Mouse (Mus musculus): ENCODE measurements at regions not wholly inside any gene's neighbourhood (a gene's known extent, or its start where the extent isn't known, plus 50 kb on each side); places are given as distances from the start of the nearest gene placed in this dataset.
"Not testable (repeated sequence)": the region's sequence is repeated elsewhere in the genome, so short reads cannot be mapped to it uniquely, and the experiment has no call there.

DNA sequence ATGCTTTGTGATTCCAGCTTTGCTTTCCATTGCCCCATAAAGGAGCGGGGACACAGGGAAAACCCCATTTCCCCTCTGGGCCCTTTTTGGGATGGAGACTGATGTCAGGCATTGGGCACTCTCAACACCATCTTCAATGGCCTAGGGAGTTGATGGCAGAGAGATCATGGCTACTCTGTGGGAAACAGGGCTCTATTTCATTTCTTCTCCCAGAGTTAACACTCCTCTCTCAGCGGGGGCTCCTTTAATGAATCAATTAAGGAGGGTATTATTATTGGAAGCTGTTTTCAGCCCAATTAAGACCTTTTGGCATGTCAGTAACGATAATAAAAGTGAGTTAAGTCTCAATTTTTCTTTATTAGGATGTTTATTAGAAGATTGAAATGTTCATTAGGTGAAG lies 250.4 kb downstream of the Sec16b start:
- DNase-seq: no peak

DNA sequence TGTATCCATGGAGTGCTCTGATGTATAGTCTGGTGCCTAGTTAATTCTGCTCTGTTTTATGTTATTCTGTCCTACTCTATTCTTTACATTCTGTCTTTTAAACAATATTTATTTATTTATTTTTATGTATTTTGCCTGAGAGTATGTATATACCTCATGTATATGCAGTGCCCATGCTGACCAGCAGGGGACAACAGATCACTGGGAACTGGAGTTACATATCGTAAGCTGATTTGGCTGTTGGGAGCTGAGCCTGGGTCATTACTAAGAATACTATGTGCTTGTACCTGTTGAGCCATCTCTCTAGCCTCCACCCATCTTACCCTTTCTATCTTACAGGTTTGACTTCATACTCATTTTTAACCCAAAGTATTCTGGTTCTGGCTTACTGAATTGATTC lies 251.8 kb downstream of the Sec16b start:
- no peak for DNase-seq

DNA sequence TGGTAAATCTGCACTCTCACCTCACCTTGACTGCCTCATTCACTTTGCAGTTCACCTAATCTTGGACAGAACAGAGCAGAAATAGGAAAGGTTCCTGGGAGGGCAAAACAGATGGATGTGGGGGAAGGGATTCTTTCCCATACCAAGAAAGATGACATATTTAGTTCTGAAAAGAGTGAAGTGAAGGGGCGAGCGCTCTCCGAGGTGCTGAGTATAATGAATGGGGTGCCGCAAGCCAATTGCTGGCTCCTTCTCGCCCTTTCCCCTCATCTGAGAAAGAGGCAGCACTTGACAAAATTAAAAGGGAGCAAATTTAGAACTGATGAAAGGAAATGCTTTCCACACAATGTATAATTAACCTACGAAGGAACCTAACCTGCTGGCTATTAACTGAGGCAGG lies 261.7 kb downstream of the Sec16b start:
- DNase-seq: no peak

DNA sequence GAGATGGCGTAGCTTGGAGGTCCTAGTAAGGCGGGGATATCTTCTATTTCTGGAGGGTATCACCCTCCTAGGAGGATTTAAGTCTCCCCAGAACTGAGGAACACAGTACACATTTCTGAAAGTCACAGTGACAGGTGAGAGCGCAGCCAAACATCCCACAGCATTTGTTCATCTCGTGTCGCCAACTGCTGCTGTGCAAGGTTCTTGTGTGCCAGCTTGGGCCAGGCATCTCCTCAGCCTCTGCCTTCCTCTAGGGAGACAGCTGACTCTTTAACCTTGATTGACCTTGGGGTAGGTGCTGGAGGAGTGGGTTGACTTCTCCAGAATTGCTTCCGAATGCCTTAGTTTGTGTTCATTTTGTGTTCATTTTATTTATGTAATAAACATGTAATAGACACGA lies 291.2 kb downstream of the Sec16b start:
- DNase-seq: no peak

DNA sequence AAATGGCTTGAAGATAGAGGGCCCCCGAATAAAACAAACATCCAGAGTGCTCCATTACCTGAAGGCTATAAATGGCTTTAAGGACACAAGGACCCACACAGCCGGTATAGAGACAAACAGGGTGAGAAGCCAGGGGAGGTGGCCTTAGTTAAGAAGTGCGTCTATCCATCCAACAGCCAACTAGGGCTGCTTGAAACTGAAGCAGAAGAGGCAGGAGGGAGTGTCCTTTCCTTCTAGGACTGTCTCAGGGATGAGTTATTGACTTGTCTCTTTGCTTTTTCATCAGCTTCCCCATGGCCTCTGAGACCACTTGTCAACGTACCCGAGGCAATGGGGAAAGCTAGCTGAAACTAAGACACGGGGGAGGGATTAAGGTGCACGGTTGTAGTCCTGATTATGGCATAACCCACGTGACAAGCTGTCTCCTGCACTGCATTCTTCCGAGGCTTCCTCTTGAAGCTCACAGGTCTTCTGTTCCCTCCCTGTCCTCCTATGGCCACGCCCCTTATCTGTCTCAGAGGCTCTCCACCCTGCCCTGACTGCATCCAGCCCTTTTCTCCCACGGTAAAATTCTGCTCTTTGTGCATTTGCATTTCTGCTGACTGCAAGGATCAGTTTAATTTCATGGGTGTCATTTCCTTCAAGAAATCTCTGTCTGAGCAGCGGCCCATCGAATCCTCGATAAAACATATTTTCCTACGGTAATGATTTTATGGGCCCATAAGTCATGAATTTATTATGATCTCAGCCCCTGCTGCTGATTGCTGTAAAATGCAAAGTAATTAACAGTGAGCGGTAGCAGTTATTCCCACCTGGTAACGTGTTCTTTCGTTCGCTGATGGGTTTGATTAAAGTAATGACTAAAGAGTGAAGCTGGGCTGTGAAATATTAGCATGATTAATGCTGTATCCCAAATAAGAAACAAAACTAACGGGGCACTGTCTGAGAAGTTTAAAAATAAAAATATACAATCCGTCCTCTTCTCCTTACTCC lies 292.3 kb downstream of the Sec16b start:
- no peak for DNase-seq

DNA sequence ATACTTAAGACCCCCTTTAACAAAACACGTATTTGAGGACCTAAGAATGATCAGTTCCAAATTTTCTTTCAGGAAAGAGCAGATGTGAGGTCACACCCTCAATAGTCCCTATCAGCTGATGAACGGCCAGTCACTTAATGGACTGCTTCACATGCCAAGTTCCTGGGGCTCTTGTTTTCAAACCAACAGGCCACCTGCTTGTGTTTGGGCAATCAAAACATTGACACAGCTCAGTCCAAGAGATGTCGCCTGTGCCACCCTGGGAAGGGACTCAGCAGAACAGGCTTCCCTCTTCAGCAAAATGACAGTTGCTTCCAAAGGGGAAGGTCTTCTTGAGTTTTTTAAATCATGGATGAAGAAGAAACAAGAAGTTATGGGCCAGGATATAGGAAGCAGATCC lies 294.6 kb downstream of the Sec16b start:
- DNase-seq: no peak

DNA sequence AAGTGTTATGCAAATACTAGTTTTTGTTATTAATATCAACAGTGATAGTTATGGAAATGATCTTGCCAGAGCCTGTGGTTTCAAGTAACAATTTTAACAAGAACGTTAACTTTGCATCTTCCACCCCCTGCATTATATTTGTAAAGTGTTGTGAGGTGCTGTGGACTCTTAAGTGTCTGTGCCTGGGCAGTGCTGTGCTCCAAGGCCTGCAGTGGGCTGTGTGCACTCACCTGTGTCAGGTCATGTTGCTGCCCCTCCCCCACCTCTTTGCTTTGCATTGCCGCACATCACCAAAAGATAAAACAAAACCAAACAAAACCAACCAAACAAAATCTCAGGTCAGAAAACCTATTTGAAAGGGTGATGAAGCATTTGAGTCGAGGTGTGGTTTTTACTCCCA lies 297.7 kb downstream of the Sec16b start:
- no peak for DNase-seq

DNA sequence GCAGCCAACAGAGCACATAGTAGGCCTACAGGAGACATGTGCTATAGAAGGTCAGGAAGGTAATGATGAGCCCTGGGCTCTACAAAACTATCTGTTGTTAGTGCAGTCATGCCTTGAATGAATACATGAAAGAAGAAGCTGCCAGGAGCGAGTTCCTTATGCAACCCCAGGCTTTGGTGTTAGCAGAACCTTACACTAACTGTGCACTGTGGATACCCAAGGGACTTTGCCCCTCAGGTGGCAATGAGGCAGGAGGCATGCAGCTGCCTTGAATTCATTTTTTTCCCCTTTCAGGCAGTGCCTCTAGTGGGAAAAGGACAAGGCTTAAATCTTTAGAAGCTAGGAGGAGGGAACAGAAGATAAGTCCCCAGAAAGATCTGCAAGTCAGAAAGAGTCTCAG lies 299.8 kb downstream of the Sec16b start:
- DNase-seq: peak; percentile 6

DNA sequence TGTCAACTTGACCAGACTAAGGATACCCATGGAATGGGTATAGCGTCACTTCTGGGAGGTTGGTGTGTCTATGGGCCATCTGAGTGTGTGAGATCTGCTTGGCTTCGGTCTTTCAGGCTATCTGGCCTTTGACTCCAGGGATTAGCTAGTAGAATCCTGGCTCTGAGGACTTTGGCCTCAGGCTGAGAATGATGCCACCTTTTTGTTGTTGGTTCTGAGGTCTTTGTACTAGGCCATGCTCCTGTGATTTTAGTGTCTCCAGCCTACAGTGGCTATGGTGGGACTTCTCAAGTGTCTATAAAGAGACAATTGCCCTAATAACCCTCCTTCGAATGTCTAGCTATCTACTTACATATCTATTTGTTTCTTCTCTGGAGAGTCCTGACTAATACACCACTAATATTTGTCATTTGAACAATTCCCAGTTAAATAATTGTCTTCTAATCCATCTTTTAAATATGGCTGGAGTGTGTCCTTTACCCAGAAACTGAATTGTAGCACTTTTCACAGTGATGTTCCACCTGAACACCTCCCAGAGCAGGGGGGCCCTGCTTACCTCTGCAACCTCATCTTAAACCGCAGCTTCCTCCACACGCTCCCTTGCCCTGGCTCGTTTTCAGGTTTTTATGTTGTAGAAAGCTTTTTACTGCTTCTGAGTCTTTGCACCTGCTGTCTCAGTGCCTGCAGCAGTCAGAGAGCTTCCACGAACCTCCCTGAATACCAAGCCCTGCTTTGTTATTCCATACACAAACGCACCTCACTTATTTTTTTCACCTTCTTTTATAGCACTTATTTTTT lies 303.3 kb downstream of the Sec16b start:
- peak; percentile 5 for DNase-seq

DNA sequence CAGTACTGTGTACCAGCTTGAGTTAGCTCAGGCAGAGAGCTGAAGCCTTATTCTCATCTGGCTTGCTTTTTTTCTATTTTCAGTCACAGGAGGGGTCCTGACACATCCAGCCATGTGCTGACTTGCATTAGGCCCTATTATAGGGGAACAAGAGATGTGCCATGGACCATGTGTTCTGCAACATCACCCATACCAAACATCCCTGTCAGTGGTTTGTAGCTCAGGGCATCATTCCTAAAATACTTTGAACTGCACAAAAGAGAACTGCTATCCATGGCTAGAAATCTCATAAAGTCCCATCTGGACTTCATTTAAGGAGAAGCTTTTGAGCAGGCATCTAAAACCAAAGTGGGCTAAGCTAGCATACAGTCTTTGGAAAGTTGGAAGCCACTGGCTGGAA lies 304.1 kb downstream of the Sec16b start:
- DNase-seq: no peak

DNA sequence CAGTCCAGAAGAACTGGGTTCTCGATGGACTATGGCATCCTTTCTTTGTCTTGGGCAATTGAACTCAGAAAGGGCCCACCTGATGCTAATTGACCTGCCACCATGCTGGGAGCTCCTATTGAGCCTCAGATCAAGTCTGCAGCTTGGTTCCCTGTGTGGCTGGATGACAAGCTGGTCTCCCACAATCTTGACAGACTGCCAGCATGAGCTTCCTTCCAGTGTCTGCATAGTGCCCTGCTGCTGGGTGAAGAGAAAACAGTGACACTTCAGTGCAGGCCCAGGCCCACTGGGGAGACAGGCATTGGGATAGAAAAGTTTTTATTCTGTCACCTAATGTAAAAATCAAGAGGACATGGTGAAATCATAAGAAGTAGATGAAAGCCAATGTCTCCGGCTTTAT lies 321.4 kb downstream of the Sec16b start:
- no peak for DNase-seq

DNA sequence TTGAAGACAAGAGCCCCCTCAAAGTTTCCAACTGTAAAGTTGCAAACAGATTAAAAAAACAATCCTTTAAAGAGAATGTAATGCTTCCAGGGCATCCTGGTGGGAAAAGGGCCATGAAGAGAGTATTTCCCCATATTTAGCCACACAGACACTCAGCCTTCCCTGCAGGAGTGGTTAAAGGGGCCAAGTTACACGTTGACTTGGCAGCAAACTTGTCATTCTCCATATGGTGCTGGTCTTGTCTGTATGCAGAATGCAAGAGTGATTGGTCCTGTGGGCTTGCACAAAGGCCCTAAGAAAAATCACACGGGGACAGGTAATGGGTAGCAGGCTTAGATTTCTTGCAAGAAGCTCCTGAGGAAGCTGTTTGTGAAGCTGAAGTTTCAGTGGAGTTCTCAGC lies 325.0 kb downstream of the Sec16b start:
- DNase-seq: no peak

DNA sequence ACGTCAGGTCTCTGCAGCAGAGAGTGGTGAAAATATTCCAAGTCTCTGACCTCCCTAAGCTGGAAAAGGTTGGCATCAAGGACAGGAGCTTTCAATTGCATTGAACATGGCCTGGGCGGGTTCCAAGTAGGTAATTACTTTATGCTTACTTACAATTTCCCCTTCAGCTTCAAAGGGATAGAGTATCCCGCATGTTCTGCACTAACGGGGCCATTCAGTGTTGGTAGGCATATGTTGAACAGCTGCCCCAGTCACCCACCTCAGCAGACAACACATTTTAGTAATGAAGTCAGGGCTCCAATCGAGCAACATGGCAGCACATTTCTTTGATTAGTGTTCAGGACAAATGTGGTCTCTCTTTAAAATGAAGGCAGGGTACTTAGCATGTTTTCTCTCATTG lies 366.2 kb downstream of the Sec16b start:
- no peak for DNase-seq

DNA sequence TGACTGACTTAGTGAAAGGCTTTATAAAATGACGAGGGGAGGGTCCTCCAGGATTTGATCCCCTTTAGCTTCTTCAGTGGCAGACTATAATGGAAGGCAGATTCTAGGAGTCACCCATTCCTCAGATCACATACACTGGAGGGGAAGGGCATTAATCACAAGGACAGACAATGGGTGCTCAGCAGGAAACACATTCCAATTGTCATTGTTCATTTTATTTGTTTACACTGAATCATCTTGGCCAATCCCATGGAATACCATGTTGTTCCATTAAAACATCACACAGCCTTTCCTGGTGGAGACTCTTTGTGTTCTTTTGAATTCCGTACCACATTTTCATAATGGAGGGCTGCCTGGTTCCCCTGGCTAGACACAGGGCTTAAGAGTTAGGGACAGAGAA lies 368.5 kb downstream of the Sec16b start:
- DNase-seq: no peak

DNA sequence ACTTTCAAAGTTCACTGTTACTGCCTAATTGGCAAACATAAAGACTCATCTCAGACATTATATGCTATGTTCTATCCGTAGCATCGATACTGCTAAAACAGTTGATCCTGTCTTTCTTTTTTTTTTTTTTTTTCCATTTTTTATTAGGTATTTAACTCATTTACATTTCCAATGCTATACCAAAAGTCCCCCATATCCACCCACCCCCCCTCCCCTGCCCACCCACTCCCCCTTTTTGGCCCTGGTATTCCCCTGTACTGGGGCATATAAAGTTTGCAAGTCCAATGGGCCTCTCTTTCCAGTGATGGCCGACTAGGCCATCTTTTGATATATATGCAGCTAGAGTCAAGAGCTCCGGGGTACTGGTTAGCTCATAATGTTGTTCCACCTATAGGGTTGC lies 370.6 kb downstream of the Sec16b start:
- not testable (repeated sequence) for DNase-seq

DNA sequence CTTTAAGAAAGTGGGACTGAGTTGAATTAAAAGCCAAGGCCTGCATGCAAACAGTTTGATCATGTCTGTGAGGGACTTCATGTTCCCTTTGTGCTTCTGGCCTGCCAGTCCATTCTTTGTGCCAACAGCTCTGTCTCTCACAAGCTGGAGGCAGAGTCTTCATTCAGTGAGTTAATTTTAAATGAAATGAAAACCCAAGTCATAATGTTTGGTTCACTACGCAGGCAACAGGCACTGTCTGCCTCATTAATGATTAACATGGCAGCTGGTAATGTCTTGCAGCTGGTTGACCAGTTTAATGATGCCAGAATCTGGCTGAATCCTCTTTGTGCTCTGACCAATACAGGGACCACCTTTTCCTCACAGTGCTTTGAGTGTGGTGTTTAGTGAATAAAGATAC lies 380.6 kb downstream of the Sec16b start:
- DNase-seq: peak; percentile 54

DNA sequence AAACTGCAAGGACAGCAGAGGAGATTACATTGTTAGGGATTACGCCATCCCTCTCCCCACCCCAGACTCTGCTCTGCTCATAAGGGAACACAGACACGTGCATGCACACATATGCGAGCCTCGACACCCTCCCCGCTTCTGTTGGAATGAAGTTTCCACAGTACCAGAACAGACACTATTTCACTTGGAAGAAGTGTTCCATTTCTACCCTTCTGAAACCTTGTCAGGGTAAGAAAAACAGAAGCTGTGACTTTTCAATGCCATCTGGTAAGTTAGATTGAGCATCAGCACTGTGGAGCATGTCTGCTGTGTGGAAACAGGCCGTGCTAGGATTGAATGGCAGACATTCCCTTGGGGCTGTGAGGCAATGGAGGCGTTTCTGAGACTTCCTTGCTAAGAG lies 382.0 kb downstream of the Sec16b start:
- no peak for DNase-seq

DNA sequence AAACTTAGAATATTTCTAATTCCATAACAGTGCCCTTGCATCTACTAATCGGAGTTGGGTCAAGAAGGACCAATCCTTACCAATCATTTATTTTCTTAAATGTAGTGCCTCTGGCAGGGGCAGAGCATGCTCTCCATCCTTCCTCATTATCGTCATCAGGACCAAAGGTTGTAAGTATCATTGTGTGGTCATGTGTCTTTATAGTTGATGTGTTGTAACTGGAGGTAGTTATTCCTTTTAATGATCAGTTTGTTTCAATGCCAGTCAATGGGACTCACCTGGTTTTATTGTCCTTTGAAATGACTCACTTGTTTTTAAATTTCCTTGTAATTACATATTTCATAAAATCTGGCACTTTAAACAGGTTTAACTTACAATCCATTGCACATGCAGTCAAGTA lies 399.6 kb downstream of the Sec16b start:
- no peak for DNase-seq

DNA sequence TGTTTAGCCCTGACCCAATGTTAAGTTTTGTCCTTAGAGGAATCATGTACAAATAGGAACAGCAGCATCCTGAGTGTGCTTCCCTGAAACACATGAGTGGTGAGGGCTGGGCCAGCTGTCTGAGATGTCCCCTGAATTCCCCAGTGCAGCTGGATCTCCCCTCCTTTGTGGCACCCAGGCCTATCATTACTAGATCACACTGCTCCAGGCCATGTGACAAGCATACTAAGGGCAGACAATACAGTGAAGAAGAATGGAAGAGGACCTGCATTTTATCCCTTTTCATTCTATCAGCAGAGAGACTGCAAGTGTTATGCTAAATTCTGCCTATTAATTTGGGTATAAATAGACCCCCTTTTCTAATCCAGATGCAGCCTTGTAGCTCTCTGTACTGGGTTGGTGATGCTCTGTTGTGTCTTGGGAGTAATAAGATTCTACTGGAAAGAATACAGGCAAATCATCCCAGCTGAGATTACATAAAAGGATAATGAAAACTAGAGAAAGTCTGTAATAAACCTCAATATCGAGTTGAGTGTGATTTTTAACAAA lies 418.3 kb downstream of the Brinp2 start:
- DNase-seq: no peak

DNA sequence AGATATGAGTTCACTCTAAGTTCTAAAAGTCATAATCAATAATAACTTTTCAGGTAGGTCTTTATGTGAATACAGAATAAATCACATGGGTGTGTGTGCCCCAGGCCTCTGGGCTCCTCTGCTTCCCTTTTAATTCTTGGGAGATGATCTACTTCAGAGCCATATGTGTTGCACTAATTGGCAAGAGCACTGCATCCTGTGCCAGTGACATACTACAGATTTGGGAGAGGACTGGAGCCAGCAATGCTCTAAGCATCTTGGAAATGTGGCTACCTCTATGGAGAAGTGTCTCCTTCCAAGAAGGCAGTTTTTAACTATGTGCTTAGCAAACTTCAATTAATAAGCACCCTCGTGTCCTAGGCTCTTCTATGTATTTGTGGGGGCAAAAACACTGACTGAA lies 416.6 kb downstream of the Brinp2 start:
- DNase-seq: no peak

DNA sequence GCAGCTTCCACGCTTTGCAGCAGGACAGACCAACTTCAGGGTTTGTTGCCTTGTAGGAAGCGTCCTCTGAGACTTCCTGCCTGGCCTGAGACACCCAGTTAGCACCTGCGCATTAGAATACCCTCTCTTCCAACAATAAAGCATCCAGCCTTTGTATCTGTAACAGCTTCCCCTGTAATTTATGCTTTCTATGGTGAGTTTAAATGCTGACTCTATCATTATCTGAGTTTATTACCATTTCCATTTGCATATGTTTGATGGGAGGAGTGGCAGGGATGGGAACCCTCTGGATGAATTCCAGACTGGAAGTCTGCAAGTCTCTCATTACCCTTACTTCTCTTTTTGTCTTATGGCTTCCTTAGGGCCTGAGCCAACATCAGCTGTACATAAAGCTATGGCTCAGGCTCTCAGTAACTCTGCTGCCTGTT lies 415.8 kb downstream of the Brinp2 start:
- DNase-seq: no peak

DNA sequence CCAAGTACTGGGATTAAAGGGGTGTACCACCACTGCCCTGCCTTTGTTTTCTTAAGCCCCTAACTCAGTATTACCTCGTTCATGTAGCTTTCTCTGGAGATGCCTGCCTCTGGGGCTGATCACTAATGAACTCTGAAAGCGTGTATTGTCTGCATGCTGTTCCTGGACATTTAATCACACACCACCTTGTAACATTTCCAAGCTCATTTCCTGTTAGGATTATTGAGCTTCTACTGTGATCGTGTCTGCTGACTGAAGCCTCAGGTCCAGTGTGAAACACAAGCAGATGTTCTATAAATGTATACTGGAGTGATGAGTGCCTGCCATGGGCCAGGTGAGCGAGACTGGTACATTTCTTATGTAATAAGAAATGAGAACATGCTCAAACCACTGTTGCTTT lies 398.6 kb downstream of the Brinp2 start:
- no peak for DNase-seq

DNA sequence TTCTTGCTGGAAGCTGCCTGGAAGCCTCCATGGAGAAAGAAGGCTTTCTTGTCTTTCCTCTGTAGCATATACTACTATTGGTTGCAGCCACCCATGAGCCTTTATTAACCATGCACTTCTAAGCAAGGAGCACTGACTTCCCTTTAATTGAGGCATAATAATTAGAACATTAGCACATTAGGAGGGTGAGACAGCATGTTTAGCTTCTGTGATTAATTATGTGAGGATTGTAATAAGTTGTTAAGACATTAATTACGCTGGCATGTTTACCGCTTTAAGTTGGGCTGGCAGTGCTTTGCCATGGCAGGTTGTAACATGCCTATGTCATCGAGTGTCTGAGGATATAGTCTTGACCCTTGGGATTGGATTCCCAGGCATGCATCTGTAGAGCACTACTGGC lies 391.7 kb downstream of the Brinp2 start:
- no peak for DNase-seq

DNA sequence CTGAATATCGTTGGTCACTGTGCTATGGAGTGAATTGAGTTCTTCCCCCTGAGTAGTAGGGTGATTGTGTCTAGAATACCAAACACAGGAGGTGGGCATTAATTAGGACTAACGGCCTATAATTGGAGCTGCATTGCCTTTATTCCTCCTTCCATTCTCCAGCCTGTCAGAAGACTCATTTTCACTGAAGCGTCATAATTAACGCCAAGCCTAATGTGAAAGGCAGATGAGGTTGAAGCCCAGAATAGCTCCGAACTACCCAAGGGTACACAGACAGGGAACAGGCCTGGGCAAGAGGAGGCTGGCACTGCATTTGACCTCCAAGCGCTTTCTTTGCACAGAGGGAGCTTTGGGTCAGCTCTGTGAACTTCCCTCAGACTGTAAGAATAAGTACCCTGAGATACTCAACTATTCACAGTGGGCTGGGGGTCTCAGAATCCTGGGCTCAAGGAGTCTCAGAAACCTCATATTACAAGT lies 386.5 kb downstream of the Brinp2 start:
- no peak for DNase-seq
